Mouse (Mus musculus): ENCODE results near the gene Atp2c1. TPM values are rescaled to one million over a fixed set of nuclear protein-coding genes. Genes with fewer than 3 reads are reported as not detected.

Atp2c1 gene
- polyA plus RNA-seq, 1 experiment from 2014 or later, result 65.8 TPM

DNA sequence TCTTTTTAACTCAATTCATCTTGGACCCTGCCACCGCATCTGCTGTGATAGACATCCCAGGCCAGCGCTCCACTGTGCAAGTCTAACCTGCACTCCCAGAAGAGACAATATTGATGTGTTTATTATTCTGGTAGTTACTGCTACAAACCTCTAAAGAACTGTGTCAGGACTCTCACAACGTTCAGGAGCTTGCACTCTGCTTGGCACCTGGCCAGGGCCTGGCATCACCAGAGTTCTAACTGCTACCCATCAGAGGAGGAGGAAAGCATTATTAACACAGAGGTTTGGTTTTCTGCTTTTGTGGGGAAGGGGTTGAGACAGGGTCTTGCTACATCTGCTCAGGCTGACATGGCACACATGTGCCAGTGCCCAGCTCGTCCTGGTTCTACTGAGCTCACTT lies 45.0 kb downstream of the Atp2c1 start:
- 83% methylated on average over 4 of the region's 4 CpGs for WGBS
- H3K36me3 ChIP-seq, result no peaks in the 10 kb centered on the region
- no peaks in the 10 kb centered on the region for H3K27me3 ChIP-seq (ENCODE audit: insufficient read depth, poor library complexity, severe bottlenecking)
- H3K4me1 ChIP-seq, result peaks cover 24% of the 10 kb centered on the region
- H3K9me3 ChIP-seq, result no peaks in the 10 kb centered on the region
- DNase-seq (ENCODE audit: low spot score), result no peak
- no peak overlapping the region for H3K27ac ChIP-seq
- H3K4me3 ChIP-seq, result no peak overlapping the region

DNA sequence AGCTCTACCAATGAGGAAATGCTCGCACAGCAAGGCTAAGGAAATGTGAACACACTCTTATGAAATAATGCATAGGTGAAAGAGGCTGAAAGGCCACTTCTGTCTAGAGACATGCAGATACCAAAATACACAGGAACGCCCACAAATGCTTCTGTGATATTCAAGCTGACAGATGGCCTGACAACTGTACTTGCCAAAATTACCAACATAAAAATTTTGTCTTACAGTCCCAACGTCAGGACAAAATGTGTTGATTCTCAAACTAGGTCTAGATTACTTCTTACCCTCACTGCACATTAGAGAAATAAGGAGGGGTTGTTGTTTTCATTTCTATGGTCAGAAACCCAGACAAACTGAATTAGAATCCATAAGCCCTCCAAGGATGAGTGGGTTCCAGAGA lies 51.0 kb downstream of the Atp2c1 start:
- 90% methylated on average over 3 of the region's 3 CpGs for WGBS

DNA sequence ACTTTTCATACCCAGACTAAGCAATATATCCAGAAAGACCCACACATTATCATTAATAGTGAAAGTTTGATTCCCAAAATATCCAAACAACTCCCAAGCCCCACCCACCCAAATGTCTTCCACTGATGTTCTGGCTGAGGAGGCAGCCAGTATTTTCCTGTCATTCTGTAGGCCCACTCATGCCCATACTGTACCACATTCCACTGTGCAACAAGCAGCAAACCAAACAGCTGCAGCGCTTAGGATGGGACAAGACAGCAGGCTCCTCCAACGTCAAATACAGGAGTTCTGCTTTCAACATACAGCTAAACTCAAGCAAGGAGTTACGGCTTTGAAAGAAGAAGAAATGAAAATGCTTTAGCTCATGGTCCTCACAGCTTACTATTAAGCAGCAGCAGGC lies 52.2 kb downstream of the Atp2c1 start:
- Histone ChIP-seq H3K27me3 (ENCODE audit: insufficient read depth, poor library complexity, severe bottlenecking) (no peaks in the 10 kb centered on the region), H3K9me3 (no peaks in the 10 kb centered on the region), H3K27ac (no peak overlapping the region), H3K4me3 (no peak overlapping the region), H3K36me3 (peaks cover under 1% of the 10 kb centered on the region; the same call in 1 of the 2 replicates), H3K4me1 (0 out of 2 replicates have a peak, but pooled peaks cover 3% of the 10 kb centered on the region)
- no peak for DNase-seq (ENCODE audit: low spot score)
- 83% methylated on average over 3 of the region's 3 CpGs for WGBS

More for the DNA sequence above, 51.0 kb downstream of the Atp2c1 start:
- Histone ChIP-seq H3K9me3 (no peaks in the 10 kb centered on the region), H3K27me3 (ENCODE audit: insufficient read depth, poor library complexity, severe bottlenecking) (no peaks in the 10 kb centered on the region), H3K4me3 (no peak overlapping the region), H3K27ac (no peak overlapping the region), H3K4me1 (peaks cover 10% of the 10 kb centered on the region; the same call in 1 of the 2 replicates), H3K36me3 (no peaks in the 10 kb centered on the region)
- no peak for DNase-seq (ENCODE audit: low spot score)

DNA sequence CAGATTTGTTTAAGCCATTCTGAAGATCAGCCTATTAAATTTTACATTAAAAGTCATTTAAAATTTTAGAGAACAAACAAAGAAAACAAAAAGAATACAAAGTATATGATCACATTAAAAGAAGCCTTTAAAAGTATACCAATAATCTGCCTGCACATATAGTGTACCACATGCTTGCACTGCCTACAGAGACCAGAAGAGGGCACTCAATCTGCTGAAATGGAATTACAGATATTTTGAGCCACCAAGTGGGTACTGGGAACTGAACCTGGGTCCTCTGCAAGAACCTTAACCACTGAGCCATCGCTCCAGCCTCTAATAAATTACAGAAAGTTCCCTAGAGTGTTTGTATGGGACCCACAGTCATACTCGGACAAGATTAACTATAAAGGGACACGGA lies 59.3 kb downstream of the Atp2c1 start:
- Histone ChIP-seq H3K9me3 (peaks cover 5% of the 10 kb centered on the region; the same call in 1 of the 2 replicates), H3K27ac (no peak overlapping the region), H3K27me3 (ENCODE audit: insufficient read depth, poor library complexity, severe bottlenecking) (no peaks in the 10 kb centered on the region), H3K4me1 (no peaks in the 10 kb centered on the region), H3K36me3 (peaks cover 25% of the 10 kb centered on the region), H3K4me3 (no peak overlapping the region)
- 91% methylated on average over 3 of the region's 3 CpGs for WGBS
- no peak for DNase-seq (ENCODE audit: low spot score)

DNA sequence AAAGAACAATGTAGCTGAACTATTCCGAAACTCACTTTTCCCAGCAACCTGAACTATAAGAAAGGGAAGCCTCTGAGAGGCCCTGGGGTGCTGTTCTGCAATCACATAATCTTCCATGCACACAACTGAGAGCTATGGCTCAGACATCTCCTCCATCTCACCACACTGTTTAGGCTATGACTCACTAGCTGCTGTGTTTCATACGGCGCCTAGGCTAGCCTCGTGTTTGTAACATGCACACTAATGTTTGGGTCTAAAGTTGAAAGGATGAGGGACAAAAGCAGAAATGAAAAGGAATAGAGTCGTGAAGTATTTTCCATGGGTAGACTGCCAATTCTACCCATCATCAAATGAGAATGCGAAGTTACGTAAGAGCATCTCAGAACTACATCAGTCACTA lies 65.6 kb downstream of the Atp2c1 start:
- H3K27ac ChIP-seq, result no peak overlapping the region
- H3K9me3 ChIP-seq, result no peaks in the 10 kb centered on the region
- no peaks in the 10 kb centered on the region for H3K27me3 ChIP-seq (ENCODE audit: insufficient read depth, poor library complexity, severe bottlenecking)
- no peaks in the 10 kb centered on the region for H3K4me1 ChIP-seq
- H3K4me3 ChIP-seq, result no peak overlapping the region
- 94% methylated on average over 7 of the region's 7 CpGs for WGBS
- peaks cover 43% of the 10 kb centered on the region for H3K36me3 ChIP-seq
- DNase-seq (ENCODE audit: low spot score), result no peak

DNA sequence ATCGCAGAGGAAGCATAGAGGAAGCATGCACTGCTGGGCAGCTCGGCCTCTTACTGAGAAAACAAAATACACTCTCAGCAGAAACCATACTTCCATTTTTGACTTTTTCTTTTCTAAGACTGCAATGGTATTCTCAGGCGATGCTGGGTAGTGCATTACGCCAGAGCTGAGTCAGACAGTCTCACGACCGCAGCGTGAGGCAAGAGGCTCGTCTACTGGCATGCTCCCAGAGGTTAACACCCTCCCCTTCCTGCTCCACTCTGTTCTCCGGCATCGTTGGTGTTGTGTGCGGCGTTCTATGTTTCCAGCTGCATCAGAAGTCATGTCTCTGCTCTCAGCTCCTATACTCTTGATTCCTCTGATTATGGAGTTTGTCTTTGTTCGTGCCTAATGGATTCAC lies 68.1 kb downstream of the Atp2c1 start:
- Histone ChIP-seq H3K27me3 (ENCODE audit: insufficient read depth, poor library complexity, severe bottlenecking) (no peaks in the 10 kb centered on the region), H3K4me3 (no peak overlapping the region), H3K4me1 (no peaks in the 10 kb centered on the region), H3K9me3 (no peaks in the 10 kb centered on the region), H3K36me3 (peaks cover 48% of the 10 kb centered on the region), H3K27ac (no peak overlapping the region)
- DNase-seq (ENCODE audit: low spot score), result no peak
- 91% methylated on average over 13 of the region's 13 CpGs for WGBS

DNA sequence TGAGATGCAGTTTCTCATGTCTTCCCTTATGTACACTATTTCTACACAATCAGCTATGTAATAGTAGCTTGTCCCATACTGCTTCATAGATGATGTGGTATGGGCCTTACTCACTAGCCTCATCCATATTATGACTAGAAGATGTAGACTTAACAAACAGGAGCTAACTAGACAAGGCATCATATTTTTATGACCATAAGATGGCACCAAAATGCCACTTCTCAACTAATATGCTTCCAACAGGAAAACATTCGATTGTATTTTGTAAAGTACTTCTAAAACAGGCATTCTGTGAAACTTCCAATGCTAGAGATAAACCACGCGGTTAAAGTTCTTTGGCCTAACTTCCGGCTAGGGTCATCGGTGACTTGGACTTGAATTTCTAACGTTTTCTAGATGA lies 118.6 kb downstream of the Atp2c1 start:
- WGBS, result 93% methylated on average over 6 of the region's 6 CpGs
- H3K36me3 ChIP-seq, result peaks cover 64% of the 10 kb centered on the region
- no peak for DNase-seq (ENCODE audit: low spot score)

DNA sequence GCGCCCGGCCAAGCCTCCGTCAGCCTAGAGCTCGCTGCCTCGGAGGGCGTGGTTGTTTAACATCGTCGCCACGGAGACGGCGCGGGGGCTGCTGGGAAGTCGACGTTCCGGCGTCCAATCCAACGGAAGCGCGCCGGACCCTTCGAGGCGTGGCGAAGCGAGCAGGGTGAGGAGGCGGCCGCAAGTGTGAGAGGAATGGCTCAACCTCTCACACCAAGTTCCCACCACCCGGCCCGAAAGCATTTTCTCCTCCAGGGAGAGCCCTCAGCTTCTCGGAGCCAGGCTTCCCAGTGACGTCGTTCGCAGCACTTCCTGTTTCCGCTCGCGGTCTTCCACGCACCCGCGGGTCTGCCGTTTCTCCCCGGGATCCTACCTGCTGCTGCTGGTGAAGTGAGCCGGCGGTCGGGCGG lies 131.9 kb downstream of the Atp2c1 start, which contains the start of the genes Aste1 and Nek11:
Gene Aste1, plus strand, starts transcription at position 175 of the 410 bp plus-strand sequence.
Gene Nek11, minus strand, starts transcription at position 307 of the 410 bp plus-strand sequence.
- peak; percentile 97 for DNase-seq (ENCODE audit: low spot score)
- peaks cover 5% of the 10 kb centered on the region for H3K4me1 ChIP-seq
- H3K27me3 ChIP-seq (ENCODE audit: insufficient read depth, poor library complexity, severe bottlenecking), result no peaks in the 10 kb centered on the region
- under 1% methylated on average over 44 of the region's 44 CpGs for WGBS
- peak within 1 kb of the TSS; percentile 77 for H3K4me3 ChIP-seq
- no peaks in the 10 kb centered on the region for H3K9me3 ChIP-seq
- peaks cover 26% of the 10 kb centered on the region for H3K36me3 ChIP-seq
- peak within 1 kb of the TSS; percentile 91 for H3K27ac ChIP-seq

More for the DNA sequence above, 118.6 kb downstream of the Atp2c1 start:
- Histone ChIP-seq H3K27me3 (ENCODE audit: insufficient read depth, poor library complexity, severe bottlenecking) (no peaks in the 10 kb centered on the region), H3K9me3 (no peaks in the 10 kb centered on the region), H3K4me3 (no peak overlapping the region), H3K4me1 (no peaks in the 10 kb centered on the region), H3K27ac (no peak overlapping the region)

DNA sequence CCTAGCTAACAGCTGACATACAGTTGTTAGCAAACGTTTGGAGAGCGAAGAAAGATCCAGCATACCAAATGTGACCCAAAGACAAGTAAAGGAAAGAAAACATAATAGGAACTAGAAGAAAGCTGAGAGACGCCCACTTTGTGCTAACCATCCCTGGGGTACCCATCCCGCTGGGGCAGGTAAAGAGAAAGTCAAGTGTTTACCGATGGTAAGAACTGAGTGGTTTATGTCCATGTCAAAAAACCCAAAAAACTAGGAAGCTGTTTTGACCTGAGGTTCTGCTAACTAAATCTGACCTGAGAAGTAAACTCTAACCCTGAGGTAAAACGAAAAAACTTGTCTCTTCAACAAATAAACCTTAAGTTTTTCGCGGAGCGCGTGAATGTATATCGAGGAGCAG lies 132.4 kb downstream of the Atp2c1 start:
- H3K27me3 ChIP-seq (ENCODE audit: insufficient read depth, poor library complexity, severe bottlenecking), result no peaks in the 10 kb centered on the region
- no peak for DNase-seq (ENCODE audit: low spot score)
- H3K4me1 ChIP-seq, result peaks cover 5% of the 10 kb centered on the region
- WGBS, result 14% methylated on average over 11 of the region's 11 CpGs
- no peaks in the 10 kb centered on the region for H3K9me3 ChIP-seq
- peaks cover 26% of the 10 kb centered on the region for H3K36me3 ChIP-seq
- no peak overlapping the region for H3K27ac ChIP-seq
- peak overlapping the region; percentile 77 for H3K4me3 ChIP-seq

DNA sequence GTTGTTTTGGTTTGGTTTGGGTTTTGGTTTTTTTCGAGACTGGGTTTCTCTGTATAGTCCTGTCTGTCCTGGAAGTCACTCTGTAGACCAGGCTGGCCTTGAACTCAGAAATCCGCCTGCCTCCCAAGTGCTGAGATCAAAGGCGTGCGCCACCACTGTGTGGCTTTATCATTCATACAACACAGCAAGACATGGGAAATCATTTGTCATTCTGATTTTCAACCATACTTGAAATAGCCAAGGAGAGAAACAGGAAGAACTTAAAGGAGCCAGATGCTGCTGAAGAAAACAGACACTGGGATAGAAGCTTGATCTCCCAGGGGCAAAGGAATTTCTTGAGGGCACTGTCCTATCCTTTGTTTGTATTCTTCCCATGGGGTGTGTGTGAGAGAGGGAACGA lies 136.5 kb downstream of the Atp2c1 start:
- DNase-seq (ENCODE audit: low spot score), result no peak
- Histone ChIP-seq H3K27me3 (ENCODE audit: insufficient read depth, poor library complexity, severe bottlenecking) (no peaks in the 10 kb centered on the region), H3K4me1 (no peaks in the 10 kb centered on the region), H3K9me3 (no peaks in the 10 kb centered on the region), H3K27ac (no peak overlapping the region), H3K36me3 (no peaks in the 10 kb centered on the region), H3K4me3 (no peak overlapping the region)
- 61% methylated on average over 4 of the region's 5 CpGs for WGBS

DNA sequence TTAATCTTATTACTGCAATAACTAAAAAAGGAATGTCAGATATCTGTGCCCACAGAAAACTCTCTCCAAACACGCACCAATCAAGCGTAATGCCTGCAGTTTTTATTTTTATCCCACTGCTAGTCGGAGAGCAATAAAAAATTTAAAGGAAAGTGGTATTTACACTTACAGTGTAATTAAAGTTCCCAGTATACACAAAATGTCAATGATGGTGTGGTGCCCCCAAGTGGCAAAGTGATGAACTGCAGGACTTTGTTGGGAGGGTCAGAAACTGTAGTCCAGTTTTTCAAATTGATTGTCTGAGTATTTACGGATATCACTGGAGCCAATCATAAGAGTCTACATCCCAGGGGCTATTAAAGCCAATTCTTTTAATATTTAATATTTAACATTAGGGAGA lies 137.8 kb downstream of the Atp2c1 start:
- Histone ChIP-seq H3K4me1 (no peaks in the 10 kb centered on the region), H3K36me3 (no peaks in the 10 kb centered on the region), H3K27me3 (ENCODE audit: insufficient read depth, poor library complexity, severe bottlenecking) (no peaks in the 10 kb centered on the region), H3K9me3 (no peaks in the 10 kb centered on the region), H3K27ac (no peak overlapping the region), H3K4me3 (no peak overlapping the region)
- DNase-seq (ENCODE audit: low spot score), result no peak
- 19% methylated on average over 4 of the region's 4 CpGs for WGBS

DNA sequence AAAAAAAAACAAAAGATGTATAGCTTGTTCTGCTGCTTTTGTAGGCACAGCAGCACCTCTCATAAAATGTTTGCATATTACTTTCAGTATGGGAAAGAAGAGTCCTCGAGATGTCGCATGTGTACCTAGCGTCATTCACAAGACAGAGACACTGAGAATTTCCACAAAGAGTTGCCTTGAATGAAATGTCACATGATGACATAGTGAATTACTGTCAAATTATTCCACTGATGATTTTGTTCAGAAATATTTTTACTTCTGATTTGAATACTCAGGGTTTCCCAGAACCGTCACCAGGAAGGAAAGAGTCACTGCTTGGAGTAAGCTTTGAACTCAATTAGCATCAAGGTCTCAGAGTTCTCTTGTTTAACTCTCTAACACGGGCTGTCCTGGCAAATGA lies 139.7 kb downstream of the Atp2c1 start:
- 77% methylated on average over 5 of the region's 5 CpGs for WGBS
- H3K27ac ChIP-seq, result no peak overlapping the region
- H3K4me3 ChIP-seq, result no peak overlapping the region
- H3K27me3 ChIP-seq (ENCODE audit: insufficient read depth, poor library complexity, severe bottlenecking), result no peaks in the 10 kb centered on the region
- no peaks in the 10 kb centered on the region for H3K4me1 ChIP-seq
- H3K9me3 ChIP-seq, result no peaks in the 10 kb centered on the region
- no peak for DNase-seq (ENCODE audit: low spot score)
- no peaks in the 10 kb centered on the region for H3K36me3 ChIP-seq

DNA sequence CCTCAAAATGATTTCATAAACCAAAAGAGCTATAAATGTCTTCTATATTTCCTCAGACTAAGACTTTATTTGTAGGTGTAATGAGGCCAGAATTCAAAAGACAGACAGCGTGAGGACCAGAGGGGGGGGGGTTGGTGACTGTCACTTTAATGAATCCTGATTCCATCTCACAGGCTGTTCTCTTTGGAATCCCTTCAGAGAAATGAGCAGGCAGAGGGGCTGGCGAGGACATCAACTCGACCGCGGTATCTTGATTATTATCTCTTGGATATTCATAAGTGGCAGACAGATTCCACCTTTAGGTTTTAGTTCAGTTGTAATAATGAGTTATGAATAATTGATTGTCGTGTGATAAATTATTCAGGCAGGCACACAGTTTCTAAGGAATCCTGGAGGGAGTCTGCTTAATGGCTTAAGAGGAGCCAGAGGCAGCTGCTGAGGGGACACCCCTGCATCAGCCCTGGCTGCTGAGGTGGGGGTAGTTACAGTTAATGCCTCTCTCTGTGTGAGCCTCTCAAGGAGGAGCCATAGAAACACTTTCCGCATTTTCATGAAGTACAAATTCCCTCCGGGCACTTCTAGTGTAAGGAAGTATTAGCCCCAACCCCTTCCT lies 147.5 kb downstream of the Atp2c1 start:
- no peak for DNase-seq (ENCODE audit: low spot score)
- Histone ChIP-seq H3K4me3 (no peak overlapping the region), H3K36me3 (no peaks in the 10 kb centered on the region), H3K9me3 (no peaks in the 10 kb centered on the region), H3K27ac (no peak overlapping the region), H3K4me1 (no peaks in the 10 kb centered on the region), H3K27me3 (ENCODE audit: insufficient read depth, poor library complexity, severe bottlenecking) (no peaks in the 10 kb centered on the region)
- 76% methylated on average over 8 of the region's 8 CpGs for WGBS

DNA sequence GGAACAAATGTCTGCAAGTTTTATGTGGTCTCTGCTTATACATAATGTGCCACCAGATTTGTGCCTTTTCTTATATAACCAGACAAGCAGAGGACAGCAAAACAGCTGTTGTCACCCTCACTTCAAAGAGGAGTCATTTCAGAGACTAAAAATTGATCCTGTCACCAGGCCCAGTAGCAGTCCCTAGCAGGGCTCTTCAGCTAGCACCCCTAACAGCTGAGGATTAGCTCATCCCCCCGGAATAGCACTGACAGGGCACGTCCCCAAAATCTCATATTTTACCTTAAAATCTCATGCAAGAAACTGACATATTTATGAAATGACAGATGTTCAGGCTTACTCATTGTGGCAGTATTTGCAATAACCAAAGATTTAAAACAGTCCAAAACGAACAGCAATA lies 149.5 kb downstream of the Atp2c1 start:
- Histone ChIP-seq H3K4me1 (no peaks in the 10 kb centered on the region), H3K9me3 (no peaks in the 10 kb centered on the region), H3K36me3 (no peaks in the 10 kb centered on the region), H3K4me3 (no peak overlapping the region), H3K27me3 (ENCODE audit: insufficient read depth, poor library complexity, severe bottlenecking) (no peaks in the 10 kb centered on the region), H3K27ac (no peak overlapping the region)
- 64% methylated on average over 3 of the region's 3 CpGs for WGBS
- DNase-seq (ENCODE audit: low spot score), result peak; percentile 11

Measured in heart, embryonic 10.5 days (tissue).